Mouse (Mus musculus): ENCODE measurements around the gene Cdt1.
A peak's percentile ranks its signal among the peaks of the same experiment; 100 is the strongest.
"Not testable (repeated sequence)": the region's sequence is repeated elsewhere in the genome, so short reads cannot be mapped to it uniquely, and the experiment has no call there.

Gene Cdt1

DNA sequence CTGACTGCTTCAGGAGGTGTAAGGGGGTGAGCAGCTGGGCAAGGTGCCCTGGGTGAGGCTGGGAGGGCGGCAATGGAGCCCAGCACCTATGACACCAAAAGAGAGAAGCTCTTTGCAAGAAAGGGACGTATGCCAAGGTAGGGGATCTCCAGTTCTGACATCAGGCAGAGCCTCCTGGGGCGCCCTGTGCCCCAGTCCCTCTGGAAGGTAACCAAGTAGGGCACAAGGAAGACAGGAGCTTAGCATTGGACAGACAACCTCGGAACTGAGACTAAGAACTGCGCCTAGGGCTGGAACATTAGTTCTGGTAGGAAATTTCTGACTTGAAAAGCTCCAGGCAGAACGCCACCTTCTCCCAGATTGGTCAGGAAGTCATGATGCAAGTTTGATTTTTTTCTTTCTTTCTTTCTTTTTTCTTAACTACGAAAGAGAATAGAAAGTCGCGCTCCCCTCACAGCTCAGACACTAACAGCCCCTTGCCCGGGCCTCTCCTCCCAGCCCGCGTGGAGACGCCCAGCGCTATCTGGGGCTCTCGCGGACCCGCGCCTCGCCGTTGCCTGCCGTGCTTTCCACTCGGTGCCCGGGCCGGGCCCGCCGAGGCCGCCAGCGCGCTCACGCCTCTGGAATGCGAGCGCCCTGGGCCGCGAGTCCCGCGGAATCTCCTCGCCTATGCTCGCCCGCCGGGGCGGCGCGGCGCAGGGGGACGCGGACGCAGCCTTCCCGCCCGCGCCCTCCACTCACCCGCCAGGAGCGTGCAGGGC is 17.4 kb upstream of the Cdt1 start:
- DNase-seq = peak; percentile 76 to 83

DNA sequence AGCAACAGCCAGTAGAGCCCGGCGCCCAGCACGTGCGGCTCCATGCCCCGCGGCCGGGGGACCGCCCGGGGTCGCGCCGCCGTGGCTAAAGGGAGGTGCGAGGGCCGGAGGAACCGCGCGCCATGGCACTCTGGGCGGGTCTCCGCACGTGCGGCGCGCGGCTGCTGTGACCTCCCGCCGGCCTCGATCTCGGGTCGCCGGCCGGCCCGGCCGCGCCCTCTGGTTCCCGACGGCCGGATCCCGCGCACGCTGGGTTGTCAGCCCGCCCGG is 16.9 kb upstream of the Cdt1 start:
- DNase-seq = no peak

DNA sequence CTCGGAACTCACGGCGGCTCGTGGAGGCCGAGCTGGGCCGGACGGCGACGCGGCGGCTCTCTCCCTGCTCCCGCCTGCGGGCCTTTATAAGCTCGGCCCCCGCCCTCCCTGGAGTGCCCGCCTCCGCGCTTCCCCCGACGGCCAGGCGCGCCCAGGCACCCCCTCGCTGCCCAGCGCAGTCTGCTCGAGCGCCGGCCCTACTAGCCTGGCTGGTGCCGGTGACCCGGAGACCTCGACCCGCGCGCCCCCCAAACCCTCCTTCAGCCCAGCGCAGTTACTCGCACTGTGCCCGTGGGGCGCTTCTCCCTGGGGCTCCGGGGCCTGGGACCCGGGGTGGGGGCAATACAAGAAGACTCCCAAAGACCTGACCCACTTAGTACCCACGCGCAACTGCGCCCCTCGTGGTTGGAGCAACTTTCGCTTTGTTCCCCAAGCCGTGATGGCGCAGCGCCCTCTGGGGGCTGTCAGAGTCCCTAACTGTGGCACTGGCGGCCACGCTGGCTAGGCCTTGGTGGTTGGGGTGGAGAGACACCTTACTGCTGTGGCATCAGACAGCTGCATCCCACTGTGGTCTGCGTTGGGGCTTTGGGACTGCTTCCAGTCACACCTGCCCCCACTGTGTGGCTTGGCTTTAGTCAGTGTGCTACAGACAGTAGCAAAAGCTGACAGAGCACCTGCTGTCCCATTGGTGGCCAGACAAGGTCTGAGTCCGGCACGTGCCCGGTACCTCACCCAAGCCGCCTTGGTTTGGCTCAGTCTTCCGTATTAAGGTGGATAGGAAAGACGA is 16.4 kb upstream of the Cdt1 start, which contains the start of gene Piezo1:
Gene Piezo1 (minus strand): TSS at position 65 of the 787 bp plus-strand sequence.
- DNase-seq = peak; percentile 96

DNA sequence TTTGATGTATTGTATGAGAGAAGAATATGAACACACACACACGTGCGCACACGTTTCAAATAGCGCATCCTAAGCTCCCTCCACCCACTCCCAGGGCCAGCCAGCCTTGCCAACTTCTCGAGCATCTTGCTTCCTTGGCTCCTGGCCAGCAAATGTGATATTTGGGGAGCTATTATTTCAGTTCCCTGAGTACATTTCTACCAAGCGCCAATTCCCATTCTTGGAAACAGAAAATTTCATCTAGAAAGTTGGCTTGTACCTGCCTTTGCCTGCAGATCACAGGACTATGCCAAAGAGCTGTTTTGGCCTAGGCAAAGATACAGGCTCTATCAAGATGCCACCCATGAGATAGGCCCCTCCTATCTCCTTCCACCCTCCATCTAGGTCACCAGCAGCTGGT is 13.0 kb upstream of the Cdt1 start:
- DNase-seq = no peak

DNA sequence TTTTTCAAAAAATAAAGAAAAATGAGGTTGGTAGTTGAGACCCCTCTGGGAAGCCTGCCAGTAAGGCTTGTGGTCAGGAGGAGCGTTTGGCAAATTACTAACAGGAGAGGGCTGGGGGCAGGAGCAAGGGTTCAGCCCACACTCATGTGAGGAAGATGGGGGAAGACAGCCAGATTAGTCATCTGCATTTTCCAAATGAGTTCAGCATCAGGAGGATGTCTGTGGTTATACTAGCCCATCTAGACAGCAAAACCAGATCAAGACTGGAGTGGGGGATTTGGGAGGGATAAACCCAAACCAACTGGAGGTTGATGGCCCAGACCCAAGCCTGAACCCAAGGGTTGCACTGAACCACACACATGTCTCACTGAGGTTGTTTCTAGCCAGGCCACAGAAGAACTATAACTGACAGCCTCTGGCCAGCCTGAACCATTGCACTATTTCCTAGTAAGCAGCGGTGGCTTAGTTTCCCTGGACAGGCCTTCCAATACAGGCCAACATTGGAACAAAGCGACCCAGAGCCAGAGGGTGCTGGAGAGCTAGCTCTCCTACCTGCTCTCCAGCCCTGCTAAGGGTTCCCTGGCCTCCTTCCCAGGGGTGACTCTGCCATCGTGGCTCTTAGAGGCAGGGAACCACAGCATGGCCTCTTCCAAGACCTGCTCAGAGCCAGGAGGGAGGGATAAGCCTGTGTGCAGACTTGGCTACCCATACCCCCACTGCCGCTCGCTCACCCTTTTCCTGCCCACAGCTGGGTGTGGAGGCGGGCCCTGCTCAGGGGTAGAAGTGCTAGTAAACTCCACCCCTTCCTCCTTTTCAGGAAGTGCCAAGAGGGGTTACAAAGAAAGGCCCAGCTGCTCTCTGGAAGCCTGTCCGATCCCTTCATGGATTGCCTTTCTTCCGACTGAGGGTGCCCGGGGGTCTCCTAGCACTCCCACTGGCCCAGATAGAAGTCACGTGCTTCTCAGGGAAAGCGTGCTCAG is 11.5 kb upstream of the Cdt1 start:
- peak; percentile 85 to 90 for DNase-seq

DNA sequence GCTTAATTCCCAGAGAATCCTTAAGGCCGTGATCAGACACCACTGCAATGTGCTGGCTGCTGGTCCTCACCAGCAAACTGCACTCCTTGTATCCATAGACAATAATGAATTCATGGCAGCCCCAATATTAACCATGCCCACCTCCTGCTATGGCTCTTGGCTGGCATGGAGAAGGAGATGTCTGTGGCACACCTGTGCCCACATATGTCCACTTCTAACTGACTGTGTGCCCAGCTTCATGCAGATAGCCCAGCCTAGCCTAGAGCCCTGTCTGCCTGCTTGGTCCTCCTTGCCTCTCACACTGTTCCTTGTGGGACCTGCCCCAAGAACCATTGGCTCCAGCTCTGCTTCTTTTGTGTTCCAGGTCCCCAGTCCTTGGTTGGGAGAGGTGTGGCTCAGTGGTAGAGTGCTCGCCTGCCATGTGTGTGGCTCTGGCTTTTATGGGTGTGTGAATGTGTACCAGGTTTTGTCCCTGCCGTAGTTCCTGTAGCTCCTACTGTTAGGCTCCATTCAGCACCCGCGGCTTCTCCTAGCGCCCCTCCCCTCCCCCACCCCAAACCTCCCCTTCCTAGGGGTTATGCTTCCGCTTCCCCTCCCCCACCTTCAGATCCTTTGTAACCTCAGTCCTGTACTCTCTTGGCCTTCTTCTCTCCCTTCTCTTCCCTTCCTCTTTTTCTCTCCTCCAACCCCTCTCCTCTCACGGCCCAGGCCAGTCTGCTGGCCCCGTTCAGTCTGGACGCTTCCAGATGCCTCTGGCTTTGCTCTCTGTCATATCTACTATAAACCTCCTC is 10.4 kb upstream of the Cdt1 start:
- DNase-seq = no peak

DNA sequence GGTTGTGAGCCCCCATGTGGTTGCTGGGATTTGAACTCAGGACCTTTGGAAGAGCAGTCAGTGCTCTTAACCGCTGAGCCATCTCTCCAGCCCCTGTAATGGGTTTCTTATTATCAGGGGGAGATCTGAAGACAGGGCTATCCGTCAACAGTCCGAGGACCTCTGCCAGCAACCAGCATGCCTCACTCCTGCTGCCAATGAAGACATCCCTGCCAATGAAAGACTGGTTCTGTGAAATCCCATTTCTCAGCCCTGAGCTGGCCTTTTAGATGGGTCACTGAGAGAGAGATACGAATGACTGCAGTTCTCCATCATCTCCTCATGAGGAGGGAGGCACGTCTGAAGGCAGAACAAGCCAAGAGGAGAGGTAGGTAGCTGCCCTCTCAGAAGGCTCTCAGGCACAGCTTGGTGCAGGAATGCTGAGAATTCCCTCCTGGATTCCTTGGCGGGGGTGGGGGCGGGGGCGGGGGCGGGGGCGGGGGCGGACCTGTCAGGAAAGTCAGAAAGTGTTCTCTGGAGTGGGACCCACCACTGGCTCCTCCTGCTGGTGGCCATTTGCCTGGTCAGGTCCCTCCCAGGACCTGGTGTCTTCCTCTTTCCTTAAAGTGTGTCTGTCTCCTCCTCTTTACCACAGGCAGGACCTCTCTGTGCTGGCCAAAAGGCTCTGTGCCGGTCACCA is 9.0 kb upstream of the Cdt1 start:
- DNase-seq = peak; percentile 68 to 74

DNA sequence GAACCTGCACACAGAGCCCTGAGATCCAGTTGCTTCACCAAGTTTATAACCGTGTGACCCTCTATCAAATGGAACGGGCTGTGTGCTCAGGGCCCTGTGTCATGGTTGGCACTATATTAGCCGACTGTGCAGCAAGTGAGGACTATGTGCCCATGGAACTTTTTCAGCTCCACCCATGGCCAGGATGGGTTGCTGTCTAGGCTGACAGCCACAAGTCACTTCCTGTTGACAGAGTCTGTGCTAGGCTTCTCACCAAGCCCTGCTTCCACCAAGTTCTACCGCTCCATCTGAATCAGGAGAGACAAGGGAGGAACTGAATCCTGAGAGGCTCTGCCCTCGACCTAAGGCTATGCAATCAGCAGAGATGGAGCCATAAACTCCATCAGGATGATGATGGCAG is 6.6 kb upstream of the Cdt1 start:
- no peak for DNase-seq

DNA sequence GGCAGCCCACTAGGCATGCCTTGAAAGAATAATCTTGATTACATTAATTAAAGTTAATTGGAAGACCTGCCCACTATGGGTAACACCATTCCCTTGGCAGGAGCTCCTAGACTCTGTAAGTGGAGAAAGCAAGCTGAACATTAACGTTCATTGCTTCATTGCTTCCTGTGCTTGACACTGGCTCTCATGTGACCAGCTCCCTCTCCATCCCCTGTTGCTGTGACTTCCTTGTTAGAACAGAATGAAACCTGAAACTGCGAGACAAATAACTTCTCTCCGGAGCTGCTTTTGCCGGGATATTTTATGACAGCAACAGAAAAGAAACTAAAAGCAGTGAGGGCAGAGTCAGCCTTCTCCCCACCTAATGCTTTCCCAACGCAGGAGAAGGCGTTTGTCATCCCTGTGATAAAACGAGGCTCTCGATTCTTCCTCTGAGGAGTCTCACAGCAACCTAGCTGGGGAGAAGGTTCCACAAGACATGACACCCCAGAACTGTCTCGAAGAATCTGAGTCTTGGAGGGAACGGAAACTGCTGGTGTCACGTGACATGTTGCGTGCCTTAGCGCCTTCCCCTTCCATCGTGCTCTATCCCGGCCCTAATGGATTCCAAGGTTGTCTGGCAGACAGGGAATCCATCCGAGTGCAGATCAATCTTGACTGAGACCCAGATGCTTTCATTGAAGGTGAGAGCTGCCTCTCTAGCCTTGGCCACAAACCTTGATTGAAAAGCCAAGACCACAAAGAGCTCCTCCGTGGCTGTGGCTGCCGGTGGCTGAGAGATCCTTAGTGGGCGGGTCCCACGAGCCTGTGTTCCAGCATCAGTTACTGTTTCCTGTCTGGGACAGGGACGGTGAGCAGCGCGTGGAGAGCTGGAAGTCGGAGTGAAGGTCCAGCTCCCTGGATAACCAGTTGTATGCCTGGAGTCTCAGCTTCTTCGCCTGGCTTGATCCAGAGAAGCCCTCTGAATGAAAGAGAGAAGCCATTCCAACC is 3.2 kb upstream of the Cdt1 start:
- no peak for DNase-seq

DNA sequence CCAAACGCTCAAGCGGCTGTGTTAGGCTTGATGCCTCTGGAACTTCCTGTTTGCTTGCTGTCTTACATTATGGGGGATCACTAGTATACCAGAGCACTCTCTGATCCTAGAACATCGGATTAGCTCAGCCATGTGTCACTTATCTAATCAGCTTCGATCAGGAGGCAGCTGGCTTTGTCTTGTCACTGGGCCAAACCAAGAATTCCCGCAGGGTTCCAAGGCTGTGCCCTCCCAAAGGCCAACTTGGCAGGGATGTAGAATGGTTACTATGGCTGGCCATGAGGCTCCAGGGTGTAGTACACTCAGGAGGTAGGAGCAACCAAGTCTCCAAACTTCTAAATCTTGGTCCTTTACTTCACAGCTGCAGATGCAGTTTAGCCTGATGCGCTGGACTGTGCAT is 1.0 kb upstream of the Cdt1 start:
- no peak for DNase-seq

DNA sequence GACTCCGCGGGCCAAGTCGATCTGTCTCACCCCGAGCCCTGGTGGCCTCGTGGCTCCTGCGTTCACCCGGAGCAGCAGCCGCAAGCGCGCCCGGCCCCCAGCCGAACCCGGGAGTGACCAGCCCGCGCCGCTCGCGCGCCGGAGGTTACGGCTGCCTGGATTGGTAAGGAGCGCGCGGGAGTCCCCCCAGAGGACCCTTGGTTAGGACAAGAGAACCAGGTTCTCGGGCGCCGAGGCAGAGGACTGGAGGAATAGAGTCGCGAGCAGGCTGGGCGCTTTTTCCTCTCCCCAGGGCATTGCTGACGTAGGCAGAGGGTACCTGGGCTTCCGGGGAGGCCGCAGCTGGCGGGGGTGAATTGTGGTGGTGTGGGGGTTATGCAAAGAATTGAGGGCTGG is 292 bp downstream of the Cdt1 start:
- no peak for DNase-seq

DNA sequence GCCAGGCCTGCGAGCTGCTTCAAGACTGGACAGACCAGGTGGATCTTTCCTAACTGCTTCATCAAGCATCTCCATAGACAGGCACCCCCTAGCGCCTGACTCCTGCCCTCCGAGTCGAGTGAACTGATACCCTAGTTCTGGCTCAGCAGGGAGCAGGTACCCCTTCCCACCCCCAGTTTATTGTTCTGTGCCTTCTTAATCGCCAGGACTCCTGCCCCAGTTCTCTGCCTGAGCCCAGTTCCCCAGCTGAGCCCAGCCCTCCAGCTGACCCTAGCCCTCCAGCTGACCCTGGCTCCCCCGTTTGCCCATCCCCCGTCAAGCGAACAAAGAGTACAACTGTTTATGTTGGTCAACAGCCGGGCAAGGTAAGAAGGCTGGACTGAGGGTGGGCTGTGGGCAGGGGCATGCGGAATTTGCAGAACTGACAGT is 1.1 kb downstream of the Cdt1 start:
- no peak for DNase-seq

DNA sequence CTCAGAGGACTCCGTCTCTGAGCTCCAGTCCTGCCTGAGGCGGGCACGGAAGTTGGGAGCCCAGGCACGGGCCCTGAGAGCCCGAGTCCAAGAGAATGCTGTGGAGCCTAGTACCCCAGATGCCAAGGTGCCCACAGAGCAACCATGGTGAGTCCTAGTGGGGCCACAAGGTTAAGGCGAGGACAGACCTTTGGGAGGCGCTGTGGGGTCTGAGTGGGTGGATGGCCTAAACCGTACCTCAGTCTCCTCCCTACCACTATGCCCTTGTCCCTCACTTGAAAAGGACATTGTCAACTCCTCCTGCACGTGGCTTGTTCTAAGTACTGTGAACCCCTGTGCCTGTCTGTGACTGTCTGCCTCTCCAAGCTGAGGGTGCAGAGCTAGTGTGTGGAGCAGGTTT is 1.5 kb downstream of the Cdt1 start:
- DNase-seq = no peak

DNA sequence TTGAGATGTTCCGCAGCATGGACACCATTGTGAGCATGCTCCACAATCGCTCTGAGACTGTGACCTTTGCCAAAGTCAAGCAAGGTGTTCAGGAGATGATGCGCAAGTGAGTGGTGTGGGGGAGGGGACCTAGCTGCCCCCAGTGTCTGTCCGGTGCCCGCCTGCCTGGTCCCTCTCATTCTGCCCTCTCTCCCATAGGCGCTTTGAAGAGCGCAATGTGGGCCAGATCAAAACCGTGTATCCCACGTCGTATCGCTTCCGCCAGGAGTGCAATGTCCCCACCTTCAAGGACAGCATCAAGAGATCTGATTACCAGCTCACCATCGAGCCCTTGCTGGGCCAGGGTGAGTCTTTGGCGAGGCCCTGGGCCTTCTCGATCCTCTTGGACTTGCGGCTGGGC is 2.2 kb downstream of the Cdt1 start:
- no peak for DNase-seq

DNA sequence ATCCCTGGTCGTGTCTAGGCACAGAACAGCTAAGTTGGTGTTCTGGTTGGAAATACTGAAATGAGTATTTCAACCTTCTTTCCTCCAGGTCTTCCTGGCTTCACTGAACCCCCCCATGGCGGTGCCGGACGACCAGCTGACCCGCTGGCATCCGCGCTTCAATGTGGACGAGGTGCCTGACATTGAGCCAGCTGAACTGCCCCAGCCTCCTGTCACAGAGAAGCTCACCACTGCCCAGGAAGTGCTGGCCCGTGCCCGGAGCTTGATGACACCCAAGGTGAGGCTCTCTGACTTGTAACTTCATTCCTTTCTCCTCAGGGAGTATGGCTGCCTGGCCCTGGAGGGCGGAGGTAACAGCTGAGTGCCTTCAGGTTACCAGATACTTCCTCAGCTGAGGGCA is 3.3 kb downstream of the Cdt1 start:
- DNase-seq = no peak

DNA sequence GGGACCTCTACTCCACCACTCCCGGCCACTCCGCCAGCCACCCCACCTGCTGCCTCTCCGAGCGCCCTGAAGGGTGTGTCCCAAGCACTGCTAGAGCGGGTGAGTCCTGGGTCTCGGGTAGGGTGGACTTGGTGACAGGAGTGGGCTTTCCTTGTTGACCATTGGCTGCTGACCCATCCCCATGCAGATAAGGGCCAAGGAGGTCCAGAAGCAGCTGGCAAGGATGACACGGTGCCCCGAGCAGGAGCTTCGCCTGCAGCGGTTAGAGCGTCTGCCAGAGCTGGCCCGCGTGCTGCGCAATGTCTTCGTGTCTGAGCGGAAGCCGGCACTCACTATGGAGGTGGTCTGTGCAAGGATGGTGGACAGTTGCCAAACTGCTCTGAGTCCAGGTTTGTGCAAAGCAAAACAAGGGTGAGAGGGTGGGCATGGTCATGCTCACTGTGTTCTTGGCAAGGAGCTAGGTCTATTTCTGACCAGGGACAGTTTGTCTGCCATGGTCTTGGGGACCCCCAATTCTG is 4.0 kb downstream of the Cdt1 start:
- peak in 1 of 2 experiments; percentile 22 for DNase-seq

DNA sequence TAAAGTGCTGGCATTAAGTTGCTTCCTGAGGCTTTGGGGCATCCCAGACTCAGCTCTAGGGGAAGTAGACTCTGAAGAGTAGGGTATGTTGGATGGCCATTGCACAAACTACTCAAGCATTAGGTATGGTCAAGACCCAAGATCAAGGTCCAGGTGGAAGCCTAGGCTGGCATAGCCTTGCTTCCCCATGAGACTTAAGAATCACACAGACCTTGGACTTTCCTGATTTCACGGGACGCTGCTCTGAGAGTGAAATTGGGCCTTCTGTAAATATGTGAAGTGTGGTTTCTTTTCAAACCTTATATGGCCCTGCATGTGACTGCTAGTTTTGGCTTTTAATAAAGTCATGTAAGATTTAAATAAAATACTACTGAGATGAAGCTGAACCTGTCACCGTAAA is 4.9 kb downstream of the Cdt1 start:
- no peak for DNase-seq

DNA sequence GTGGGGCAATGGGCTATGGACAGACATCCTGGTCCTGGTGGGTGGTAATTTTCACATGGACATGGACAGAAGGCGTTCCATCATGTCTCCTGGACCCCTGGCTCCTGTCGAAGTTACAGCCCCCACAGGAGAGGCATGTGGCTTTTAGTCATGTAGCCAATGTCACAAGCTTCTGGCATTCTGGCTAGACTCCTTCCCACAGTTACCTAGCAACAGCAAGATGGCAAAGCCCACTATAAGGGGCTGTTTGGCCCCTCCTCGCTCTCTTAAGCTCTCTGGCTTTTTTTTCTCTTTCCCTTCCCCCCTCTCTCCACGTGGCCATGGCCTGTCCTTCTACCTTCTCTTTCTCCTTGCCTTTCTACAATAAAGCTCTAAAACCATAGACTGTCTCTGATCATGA is 5.4 kb downstream of the Cdt1 start:
- DNase-seq = not testable (repeated sequence)

DNA sequence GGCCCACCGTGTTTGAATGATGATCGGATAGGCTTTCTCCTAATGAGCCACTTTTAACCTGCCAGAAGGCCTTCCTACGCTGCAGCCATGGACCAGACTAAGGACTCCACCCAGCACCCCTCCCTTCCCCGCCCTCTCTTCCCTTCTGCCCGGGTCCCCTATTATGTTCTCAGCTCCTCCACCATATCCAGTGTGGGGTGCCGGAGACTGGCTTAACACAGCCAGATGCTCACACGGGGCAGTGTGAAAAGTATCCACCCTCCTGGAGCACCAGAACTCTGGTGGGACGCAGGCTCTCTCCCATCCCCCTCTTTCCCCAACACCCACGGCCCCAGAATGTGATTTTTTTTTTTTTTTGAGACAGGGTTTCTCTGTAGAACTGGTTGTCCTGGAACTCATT is 5.8 kb downstream of the Cdt1 start:
- no peak for DNase-seq

DNA sequence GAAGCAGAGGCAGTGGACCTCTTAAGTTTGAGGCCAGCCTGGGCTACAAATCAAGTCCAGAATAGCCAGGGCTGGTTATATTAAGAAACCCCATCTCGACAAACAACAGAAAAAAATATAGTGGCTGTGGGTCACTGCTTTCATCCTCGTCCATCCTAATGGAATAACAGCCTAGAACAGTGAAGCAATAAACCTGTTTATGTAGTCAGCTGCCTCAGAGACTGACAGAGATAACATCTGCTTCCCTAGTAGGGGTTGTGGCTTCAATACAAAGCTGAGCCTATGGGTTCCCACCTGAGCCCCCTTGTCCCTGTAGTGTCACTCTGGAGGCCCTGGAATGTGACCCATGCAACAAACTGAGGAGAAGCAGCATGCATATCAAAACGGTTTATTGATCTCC is 6.4 kb downstream of the Cdt1 start:
- no peak for DNase-seq

All from lung, postnatal 4 days (tissue).